Mouse (Mus musculus) testis, adult 2 months (tissue): ENCODE data around the gene B3gnt6.

Experiments used
- CTCF ChIP-seq: fragments of 200-500 bp; IDR thresholded peaks from 2 replicates; pipeline ENCODE4 v1.5.1; 2012; ENCODE audit warnings: low read depth, mild to moderate bottlenecking, inconsistent platforms, low read length, moderate library complexity; ENCODE audit not compliant: control insufficient read depth, insufficient read depth, insufficient replicate concordance
- POLR2A ChIP-seq: fragments of 200-500 bp; IDR thresholded peaks from 2 replicates; pipeline ENCODE4 v1.6.1; 2012; ENCODE audit warnings: low read depth, mild to moderate bottlenecking, inconsistent platforms, low read length, moderate library complexity; ENCODE audit not compliant: control insufficient read depth

DNA sequence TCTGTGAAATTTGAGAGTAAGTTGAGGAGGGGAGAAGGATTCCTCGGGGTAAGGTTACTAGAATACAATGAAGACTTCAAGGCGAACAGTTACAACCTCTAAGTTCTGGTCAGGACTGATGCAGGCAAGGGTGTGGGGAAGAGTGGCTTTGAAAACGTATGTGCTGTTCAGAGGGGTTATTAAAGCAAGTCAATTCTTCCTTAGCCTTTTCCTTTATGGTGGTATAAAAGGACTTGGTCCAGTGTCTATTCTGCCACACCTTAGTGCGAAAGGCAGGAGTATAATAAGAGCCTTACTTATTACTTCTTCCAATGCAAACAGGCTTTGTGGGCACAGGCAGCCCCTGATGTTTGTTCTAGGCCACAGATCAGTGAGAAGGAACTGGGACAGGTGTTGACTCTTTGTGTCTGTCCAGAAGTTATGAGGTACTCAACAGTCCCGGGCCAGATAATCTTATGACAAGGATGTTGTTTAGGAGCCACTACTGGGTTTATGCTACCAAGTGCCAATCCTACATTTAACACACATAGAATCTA, 2.3 kb upstream of the B3gnt6 start:
- no peak for TF ChIP-seq CTCF
- no peak for TF ChIP-seq POLR2A
